Mouse (Mus musculus) ovary, postnatal 10 days (tissue): ENCODE measurements at regions not wholly inside any gene's neighbourhood (a gene's known extent, or its start where the extent isn't known, plus 50 kb on each side); places are given as distances from the start of the nearest gene placed in this dataset.
A peak's percentile ranks its signal among the peaks of the same experiment; 100 is the strongest.

Experiments
- DNase-seq: peaks from one replicate; pipeline ENCODE4 v3.0.0; 2022; ENCODE audit warnings: low spot score

DNA sequence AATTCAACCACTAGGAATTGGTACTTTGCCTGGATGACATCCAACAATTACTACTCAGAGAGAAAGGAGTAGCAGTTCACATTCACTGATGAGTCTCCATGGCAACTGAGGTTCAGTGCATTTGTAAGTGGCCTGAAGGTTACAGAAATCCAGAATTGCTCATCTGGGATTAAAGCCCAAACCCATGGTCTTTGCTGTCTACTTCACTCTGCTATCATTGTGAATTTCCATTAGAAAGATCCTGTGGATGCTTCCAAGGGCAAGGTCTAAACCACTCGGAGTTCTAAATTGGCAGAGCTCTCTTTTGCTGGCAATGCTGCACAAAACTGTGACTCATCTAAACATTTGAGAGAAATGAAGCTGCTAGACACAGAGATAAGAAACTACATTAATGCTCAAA is 319.9 kb upstream of the Tbl1x start:
- no peak for DNase-seq

DNA sequence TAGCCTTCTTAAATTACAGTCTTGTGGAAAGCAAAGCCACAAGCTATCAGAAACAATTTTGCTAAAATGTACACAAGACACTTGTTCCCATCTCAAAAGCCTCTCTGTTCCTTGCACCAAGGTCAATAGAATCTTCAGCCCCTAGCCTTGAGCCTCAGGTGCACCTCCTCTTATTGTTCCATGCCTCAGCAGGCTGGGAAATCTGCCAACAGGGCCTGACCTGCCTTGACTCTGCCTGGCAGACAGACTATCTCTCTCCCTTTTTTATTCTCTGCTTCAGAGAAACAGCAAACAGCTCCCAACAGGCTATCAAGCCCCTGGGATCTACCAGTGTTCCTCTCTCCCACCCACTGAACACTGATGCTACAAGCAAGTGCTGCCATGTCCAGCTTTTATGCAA is 302.1 kb upstream of the Tbl1x start:
- peak; percentile 4 for DNase-seq

DNA sequence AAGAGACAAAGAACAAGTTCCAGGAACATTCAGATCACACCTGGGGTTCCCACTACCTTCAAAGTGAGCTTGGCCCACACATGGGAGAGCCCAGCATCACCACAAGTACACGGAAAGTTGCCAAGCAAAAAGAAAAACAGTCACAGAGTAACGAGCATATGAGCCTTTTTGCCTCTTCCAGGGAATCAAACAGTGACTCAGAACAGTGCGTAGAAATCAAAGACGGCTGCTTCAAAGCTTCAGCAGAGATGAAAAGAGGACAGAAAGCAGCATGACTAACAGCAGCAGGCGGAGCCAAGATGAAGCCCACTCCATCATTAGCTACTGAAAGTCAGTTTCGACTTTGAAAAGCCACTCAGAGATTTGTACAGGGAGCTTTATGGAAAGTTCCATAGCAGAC is 291.5 kb upstream of the Tbl1x start:
- no peak for DNase-seq
